14 mouse cellular contexts compared by ENCODE assay signal in genomic region chr13:31978126-31978525, GRCm38 (mm10).
"Had no signal": no experiment of that assay in that cellular context is flagged by ENCODE, and none has a peak within 500 bp of the region (broad histone marks: within the 10 kb centered on the region; RNA-seq: fewer than 3 reads in every experiment).

No protein-coding gene starts in this region.

- ATAC-seq: midbrain, embryonic 16.5 days had no signal

- DNase-seq: lung, adult 18-20 months; lung, embryonic 14.5 days; lung, postnatal 10 days; lung, postnatal 4 days; midbrain, embryonic 14.5 days; retina, postnatal 1 day; right cerebral cortex, adult 18-20 months; right cerebral cortex, postnatal 25 days; right cerebral cortex, postnatal 4 days; spleen, adult 18-20 months; thymus, adult 18-20 months; thymus, postnatal 14 days; thymus, postnatal 36 days had no signal
